Mouse (Mus musculus) forebrain, embryonic 15.5 days (tissue): Measurements from ENCODE around the gene Pxmp4. TPM values are rescaled to one million over a fixed set of nuclear protein-coding genes. Genes with fewer than 3 reads are reported as not detected.

Source experiments
- ATAC-seq: fragments of 200-750 bp; cut with Nextera tagmentation; replicated peaks from 2 replicates; pipeline ENCODE4 v1.8.0; 2017; ENCODE audit warnings: mild to moderate bottlenecking, moderate TSS enrichment, moderate library complexity
- H3K27ac ChIP-seq: fragments of 300-500 bp; sonication (generic); replicated peaks from 2 replicates; pipeline ENCODE4 v1.5.1; 2015; ENCODE audit warnings: mild to moderate bottlenecking, inconsistent platforms
- H3K27me3 ChIP-seq: fragments of 300-500 bp; sonication (generic); 2 replicates; pipeline ENCODE4 v1.6.1; 2015; ENCODE audit warnings: inconsistent platforms
- H3K36me3 ChIP-seq: fragments of 300-500 bp; sonication (generic); 2 replicates; pipeline ENCODE4 v1.6.1; 2015; ENCODE audit warnings: mild to moderate bottlenecking, inconsistent platforms
- H3K4me1 ChIP-seq: fragments of 300-500 bp; sonication (generic); 2 replicates; pipeline ENCODE4 v1.6.1; 2015; ENCODE audit warnings: inconsistent platforms
- H3K4me2 ChIP-seq: fragments of 300-500 bp; sonication (generic); replicated peaks from 2 replicates; pipeline ENCODE4 v1.6.1; 2015; ENCODE audit warnings: mild to moderate bottlenecking, inconsistent platforms
- H3K4me3 ChIP-seq: fragments of 300-500 bp; sonication (generic); 2 replicates; pipeline ENCODE4 v1.5.1; 2015; ENCODE audit warnings: mild to moderate bottlenecking, inconsistent platforms
- H3K9ac ChIP-seq: fragments of 300-500 bp; sonication (generic); replicated peaks from 2 replicates; pipeline ENCODE4 v1.6.1; 2015; ENCODE audit warnings: mild to moderate bottlenecking, inconsistent platforms
- H3K9me3 ChIP-seq: fragments of 300-500 bp; sonication (generic); 2 replicates; pipeline ENCODE4 v1.6.1; 2016; ENCODE audit warnings: inconsistent platforms
- WGBS: fragments of 180-500 bp; shearing (Covaris S2); methylation state at CpG from one replicate; pipeline ENCODE4 v1.1.7; 2015; ENCODE audit warnings: mixed read lengths; 5-methylcytosine and 5-hydroxymethylcytosine counted together
- polyA plus RNA-seq: library from polyadenylated mRNA; unstranded; fragments of >200 nt; fragmentation: Nextera tagmentation; extraction: Ambion mirVana; gene quantifications from 2 replicates; pipeline ENCODE4 v1.2.1, GENCODE M21; 2015

Gene Pxmp4
- polyA plus RNA-seq, 1 experiment from 2014 or later = 13.4 TPM

- H3K9me3 ChIP-seq = no peaks in the 10 kb centered on the region
- H3K4me2 ChIP-seq = no peak overlapping the region
- ATAC-seq = no peak
- H3K27ac ChIP-seq = no peak overlapping the region
- peaks cover 44% of the 10 kb centered on the region for H3K4me1 ChIP-seq
- WGBS = 97% methylated on average over 1 of the region's 1 CpGs
- no peaks in the 10 kb centered on the region for H3K27me3 ChIP-seq
- H3K4me3 ChIP-seq = no peak overlapping the region
- H3K36me3 ChIP-seq = no peaks in the 10 kb centered on the region
- H3K9ac ChIP-seq = no peak overlapping the region
Observed at GRCm38 (mm10) chr2:154581421-154581820, 22.1 kb downstream of the Pxmp4 start.

- 76% methylated on average over 8 of the region's 8 CpGs for WGBS
- ATAC-seq = no peak
- H3K4me1 ChIP-seq = peaks cover 40% of the 10 kb centered on the region
- no peak overlapping the region for H3K4me2 ChIP-seq
- no peak overlapping the region for H3K4me3 ChIP-seq
- H3K36me3 ChIP-seq = no peaks in the 10 kb centered on the region
- no peak overlapping the region for H3K9ac ChIP-seq
- no peaks in the 10 kb centered on the region for H3K9me3 ChIP-seq
- no peaks in the 10 kb centered on the region for H3K27me3 ChIP-seq
- no peak overlapping the region; the same call in 1 of the 2 replicates for H3K27ac ChIP-seq
Observed at GRCm38 (mm10) chr2:154580586-154580985, 22.9 kb downstream of the Pxmp4 start.

GRCm38 (mm10) chr2:154577744-154578067 is 25.8 kb downstream of the Pxmp4 start:
- 0 out of 2 replicates have a peak, but pooled peaks have one; percentile 23 for ATAC-seq
- H3K4me1 ChIP-seq = peaks cover 12% of the 10 kb centered on the region
- no peaks in the 10 kb centered on the region for H3K9me3 ChIP-seq
- 78% methylated on average over 6 of the region's 6 CpGs for WGBS
- no peaks in the 10 kb centered on the region for H3K27me3 ChIP-seq
- no peaks in the 10 kb centered on the region for H3K36me3 ChIP-seq
- H3K9ac ChIP-seq = no peak overlapping the region
- H3K4me2 ChIP-seq = no peak overlapping the region
- H3K4me3 ChIP-seq = no peak overlapping the region
- no peak overlapping the region for H3K27ac ChIP-seq

- Histone ChIP-seq H3K9ac (no peak overlapping the region), H3K4me2 (no peak overlapping the region), H3K27ac (peak overlapping the region; percentile 25; the same call in 1 of the 2 replicates), H3K9me3 (no peaks in the 10 kb centered on the region), H3K4me1 (peaks cover 12% of the 10 kb centered on the region), H3K36me3 (no peaks in the 10 kb centered on the region), H3K4me3 (no peak overlapping the region), H3K27me3 (no peaks in the 10 kb centered on the region)
- WGBS = 30% methylated on average over 12 of the region's 12 CpGs
- peak; percentile 29; the same call in 1 of the 2 replicates for ATAC-seq
Observed at GRCm38 (mm10) chr2:154576876-154577743, 26.4 kb downstream of the Pxmp4 start.

GRCm38 (mm10) chr2:154574271-154574670 is 29.2 kb downstream of the Pxmp4 start:
- H3K27me3 ChIP-seq = no peaks in the 10 kb centered on the region
- H3K4me2 ChIP-seq = no peak overlapping the region
- 32% methylated on average over 7 of the region's 7 CpGs for WGBS
- no peaks in the 10 kb centered on the region for H3K9me3 ChIP-seq
- peaks cover 22% of the 10 kb centered on the region for H3K4me1 ChIP-seq
- H3K4me3 ChIP-seq = no peak overlapping the region
- H3K9ac ChIP-seq = no peak overlapping the region
- H3K27ac ChIP-seq = no peak overlapping the region
- no peaks in the 10 kb centered on the region for H3K36me3 ChIP-seq
- no peak for ATAC-seq

GRCm38 (mm10) chr2:154572996-154573395 is 30.5 kb downstream of the Pxmp4 start:
- H3K27me3 ChIP-seq = no peaks in the 10 kb centered on the region
- no peak overlapping the region for H3K4me2 ChIP-seq
- ATAC-seq = no peak
- no peak overlapping the region for H3K9ac ChIP-seq
- WGBS = 81% methylated on average over 3 of the region's 3 CpGs
- no peak overlapping the region for H3K4me3 ChIP-seq
- H3K4me1 ChIP-seq = peaks cover 35% of the 10 kb centered on the region
- H3K9me3 ChIP-seq = no peaks in the 10 kb centered on the region
- no peaks in the 10 kb centered on the region for H3K36me3 ChIP-seq
- no peak overlapping the region for H3K27ac ChIP-seq

- Histone ChIP-seq H3K9me3 (no peaks in the 10 kb centered on the region), H3K4me3 (no peak overlapping the region), H3K36me3 (no peaks in the 10 kb centered on the region), H3K27ac (0 out of 2 replicates have a peak overlapping the region, but pooled peaks have one; percentile 35), H3K27me3 (no peaks in the 10 kb centered on the region), H3K4me2 (no peak overlapping the region), H3K9ac (no peak overlapping the region), H3K4me1 (peaks cover 35% of the 10 kb centered on the region)
- no peak for ATAC-seq
- WGBS = 78% methylated on average over 8 of the region's 8 CpGs
Observed at GRCm38 (mm10) chr2:154571976-154572375, 31.5 kb downstream of the Pxmp4 start.

- no peak overlapping the region for H3K27ac ChIP-seq
- H3K9ac ChIP-seq = no peak overlapping the region
- ATAC-seq = no peak
- H3K4me3 ChIP-seq = no peak overlapping the region
- H3K36me3 ChIP-seq = no peaks in the 10 kb centered on the region
- no peaks in the 10 kb centered on the region for H3K9me3 ChIP-seq
- no peak overlapping the region for H3K4me2 ChIP-seq
- peaks cover 39% of the 10 kb centered on the region for H3K4me1 ChIP-seq
- WGBS = 87% methylated on average over 4 of the region's 4 CpGs
- H3K27me3 ChIP-seq = no peaks in the 10 kb centered on the region
Observed at GRCm38 (mm10) chr2:154571266-154571665, 32.2 kb downstream of the Pxmp4 start.

- H3K4me1 ChIP-seq = peaks cover 45% of the 10 kb centered on the region
- no peak overlapping the region for H3K9ac ChIP-seq
- 67% methylated on average over 4 of the region's 4 CpGs for WGBS
- no peaks in the 10 kb centered on the region for H3K36me3 ChIP-seq
- no peak for ATAC-seq
- no peak overlapping the region for H3K27ac ChIP-seq
- no peak overlapping the region for H3K4me3 ChIP-seq
- no peaks in the 10 kb centered on the region for H3K9me3 ChIP-seq
- no peaks in the 10 kb centered on the region for H3K27me3 ChIP-seq
- peak overlapping the region; percentile 90; the same call in 1 of the 2 replicates for H3K4me2 ChIP-seq
Observed at GRCm38 (mm10) chr2:154570666-154571065, 32.8 kb downstream of the Pxmp4 start.

GRCm38 (mm10) chr2:154569836-154570286 is 33.6 kb downstream of the Pxmp4 start, which contains the start of gene E2f1:
TSS of gene E2f1 (minus strand) at chr2:154569892.
- peaks cover 53% of the 10 kb centered on the region for H3K4me1 ChIP-seq
- H3K9me3 ChIP-seq = no peaks in the 10 kb centered on the region
- H3K36me3 ChIP-seq = no peaks in the 10 kb centered on the region
- H3K4me3 ChIP-seq = peak within 1 kb of the TSS; percentile 88
- H3K27ac ChIP-seq = peak within 1 kb of the TSS; percentile 73
- WGBS = under 1% methylated on average over 41 of the region's 44 CpGs
- peak within 1 kb of the TSS; percentile 55 for H3K9ac ChIP-seq
- no peaks in the 10 kb centered on the region for H3K27me3 ChIP-seq
- H3K4me2 ChIP-seq = peak within 1 kb of the TSS; percentile 90
- peak; percentile 99 for ATAC-seq

GRCm38 (mm10) chr2:154569071-154569748 is 34.3 kb downstream of the Pxmp4 start:
- Histone ChIP-seq H3K9me3 (no peaks in the 10 kb centered on the region), H3K36me3 (no peaks in the 10 kb centered on the region), H3K27ac (peak overlapping the region; percentile 73), H3K4me2 (peak overlapping the region; percentile 90), H3K4me3 (peak overlapping the region; percentile 88), H3K27me3 (no peaks in the 10 kb centered on the region), H3K4me1 (peaks cover 53% of the 10 kb centered on the region), H3K9ac (peak overlapping the region; percentile 55)
- under 1% methylated on average over 54 of the region's 70 CpGs for WGBS
- ATAC-seq = peak; percentile 70
